Comparison of ENCODE assay signal across 8 mouse cellular contexts in genomic region chr1:155243797-155244770, GRCm38 (mm10). TPM values are rescaled to one million over a fixed set of nuclear protein-coding genes. Genes with fewer than 3 reads are reported as not detected.
A peak's percentile ranks its signal among the peaks of the same experiment; 100 is the strongest.
DNase-seq lines count a peak whose midpoint lies in the region; ATAC-seq and TF ChIP-seq lines count a peak whose summit lies in the region.

TSS of gene BC034090 (minus strand) at chr1:155244444.

- no peak for TF ChIP-seq EP300 in lung, postnatal 0 days (IDR thresholded peaks at IDR 0.05)

- H3K27me3 ChIP-seq in embryonic facial prominence, embryonic 12.5 days = peaks cover 8% of the 10 kb centered on the region
- H3K27me3 ChIP-seq in lung, postnatal 0 days (replicated peaks; ENCODE audit: insufficient read depth, low read length) = 0 out of 2 replicates have a peak, but pooled peaks cover 5% of the 10 kb centered on the region

- H3K27ac ChIP-seq in embryonic facial prominence, embryonic 12.5 days = peak within 1 kb of the TSS; percentile 77
- peak within 1 kb of the TSS; percentile 82 for H3K27ac ChIP-seq in lung, postnatal 0 days (ENCODE audit: low read length)

- peak; percentile 6; the same call in 1 of the 2 replicates for TF ChIP-seq CTCF in lung, postnatal 0 days (IDR thresholded peaks at IDR 0.05)

- peak within 1 kb of the TSS; percentile 83 for H3K4me2 ChIP-seq in embryonic facial prominence, embryonic 12.5 days (replicated peaks)
- H3K4me2 ChIP-seq in lung, postnatal 0 days (replicated peaks; ENCODE audit: low read depth, low read length) = peak within 1 kb of the TSS; percentile 84

- peak within 1 kb of the TSS; percentile 61 for H3K4me3 ChIP-seq in embryonic facial prominence, embryonic 12.5 days
- peak within 1 kb of the TSS; percentile 53 for H3K4me3 ChIP-seq in lung, postnatal 0 days (ENCODE audit: low read depth, low read length)

- no peaks in the 10 kb centered on the region for H3K9me3 ChIP-seq in embryonic facial prominence, embryonic 12.5 days
- no peaks in the 10 kb centered on the region for H3K9me3 ChIP-seq in lung, postnatal 0 days (ENCODE audit: low read length)

- peak; percentile 35 to 36 for DNase-seq in right cerebral cortex, postnatal 10 days (ENCODE audit: low spot score in 2 of 2)
- DNase-seq in right cerebral cortex, postnatal 25 days = no peak
- peak; percentile 65 to 71 for DNase-seq in heart, adult 9 months (ENCODE audit: low spot score in 2 of 2)
- peak; percentile 73 to 78 for DNase-seq in kidney, adult 8-10 months
- peak; percentile 63 for DNase-seq in lung, postnatal 0 days (ENCODE audit: low spot score)
- DNase-seq in ovary, postnatal 14 days (ENCODE audit: low spot score) = peak; percentile 64
- no peak for DNase-seq in thymus, postnatal 36 days

- peak within 1 kb of the TSS; percentile 88 for H3K9ac ChIP-seq in embryonic facial prominence, embryonic 12.5 days
- peak within 1 kb of the TSS; percentile 71 for H3K9ac ChIP-seq in lung, postnatal 0 days (replicated peaks; ENCODE audit: low read depth)

- H3K36me3 ChIP-seq in embryonic facial prominence, embryonic 12.5 days = 0 out of 2 replicates have a peak, but pooled peaks cover 7% of the 10 kb centered on the region
- H3K36me3 ChIP-seq in lung, postnatal 0 days (ENCODE audit: insufficient read depth, low read length) = no peaks in the 10 kb centered on the region

- peak; percentile 73 for ATAC-seq in embryonic facial prominence, embryonic 12.5 days (ENCODE audit: insufficient number of reproducible peaks, insufficient read depth, low FRiP score, low TSS enrichment)
- peak; percentile 86 for ATAC-seq in lung, postnatal 0 days

- 2% methylated on average over 76 of the region's 85 CpGs for WGBS in embryonic facial prominence, embryonic 12.5 days
- 3% methylated on average over 64 of the region's 85 CpGs for WGBS in lung, postnatal 0 days

- H3K4me1 ChIP-seq in embryonic facial prominence, embryonic 12.5 days = peaks cover 4% of the 10 kb centered on the region
- H3K4me1 ChIP-seq in lung, postnatal 0 days (ENCODE audit: insufficient read depth, low read depth, low read length) = 0 out of 2 replicates have a peak, but pooled peaks cover 5% of the 10 kb centered on the region

RNA-seq across cellular contexts. Expression of gene BC034090, which starts in this region (rescaled TPM):
- 6.8 and 6.9 TPM in 2 replicates for polyA plus RNA-seq in embryonic facial prominence, embryonic 12.5 days (2016; fragmentation: Nextera tagmentation; extraction: Ambion mirVana)
- 2.4 and 2.7 TPM in 2 replicates for polyA plus RNA-seq in lung, postnatal 0 days (2015; fragmentation: Nextera tagmentation; extraction: Ambion mirVana)

Comparison
In these comparisons a context has a peak if more than half of its experiments do, and no peak if none do; other contexts are left out.
1. DNase-seq: peak in right cerebral cortex, postnatal 10 days (2 of 2), heart, adult 9 months (2 of 2), kidney, adult 8-10 months (2 of 2), lung, postnatal 0 days (single experiment) and ovary, postnatal 14 days (single experiment); none in right cerebral cortex, postnatal 25 days (single experiment) and thymus, postnatal 36 days (0 of 2).